Mouse (Mus musculus) embryonic facial prominence, embryonic 14.5 days (tissue): Measurements from ENCODE around the gene Dnaja3. TPM values are rescaled to one million over a fixed set of nuclear protein-coding genes. Genes with fewer than 3 reads are reported as not detected.

Experiments
- ATAC-seq: fragments of 200-750 bp; cut with Nextera tagmentation; 2 replicates; pipeline ENCODE4 v1.8.0; 2017; ENCODE audit warnings: low read depth, moderate number of reproducible peaks, moderate TSS enrichment
- DNase-seq: peaks from one replicate; pipeline ENCODE4 v3.0.0-alpha.2; 2015; ENCODE audit warnings: low spot score
- H3K27ac ChIP-seq: fragments of 300-500 bp; sonication (generic); replicated peaks from 2 replicates; pipeline ENCODE4 v1.5.1; 2014; ENCODE audit warnings: low read depth, mild to moderate bottlenecking, low read length, moderate library complexity
- H3K27me3 ChIP-seq: fragments of 300-500 bp; sonication (generic); replicated peaks from 2 replicates; pipeline ENCODE4 v1.6.1; 2014; ENCODE audit warnings: low read length; ENCODE audit not compliant: control insufficient read depth, insufficient read depth
- H3K36me3 ChIP-seq: fragments of 300-500 bp; sonication (generic); 2 replicates; pipeline ENCODE4 v1.6.1; 2014; ENCODE audit warnings: low read length, mixed read lengths; ENCODE audit not compliant: control insufficient read depth, insufficient read depth
- H3K4me1 ChIP-seq: fragments of 300-500 bp; sonication (generic); 2 replicates; pipeline ENCODE4 v1.6.1; 2014; ENCODE audit warnings: antibody characterized with exemption, low read length; ENCODE audit not compliant: control insufficient read depth, insufficient read depth
- H3K4me2 ChIP-seq: fragments of 300-500 bp; sonication (generic); 2 replicates; pipeline ENCODE4 v1.6.1; 2014; ENCODE audit warnings: low read depth, mild to moderate bottlenecking, low read length, moderate library complexity, mixed read lengths
- H3K4me3 ChIP-seq: fragments of 300-500 bp; sonication (generic); 2 replicates; pipeline ENCODE4 v1.5.1; 2014; ENCODE audit warnings: low read depth, mild to moderate bottlenecking, low read length
- H3K9ac ChIP-seq: fragments of 300-500 bp; sonication (generic); 2 replicates; pipeline ENCODE4 v1.6.1; 2014; ENCODE audit warnings: low read depth, mild to moderate bottlenecking, low read length, moderate library complexity, mixed read lengths
- H3K9me3 ChIP-seq: fragments of 300-500 bp; sonication (generic); 2 replicates; pipeline ENCODE4 v1.6.1; 2016; ENCODE audit warnings: low read length; ENCODE audit not compliant: control insufficient read depth
- WGBS: fragments of 180-500 bp; shearing (Covaris S2); extraction: QIAGEN DNeasy Blood & Tissue Kit; methylation state at CpG from one replicate; pipeline ENCODE4 v1.1.7; 2014; 5-methylcytosine and 5-hydroxymethylcytosine counted together
- polyA plus RNA-seq: library from polyadenylated mRNA; unstranded; fragments of >200 nt; fragmentation: Nextera tagmentation; extraction: Ambion mirVana; gene quantifications from 2 replicates; pipeline ENCODE4 v1.2.1, GENCODE M21; 2014

Dnaja3 gene
- polyA plus RNA-seq, 1 experiment from 2014 or later: 57.7 TPM

DNA sequence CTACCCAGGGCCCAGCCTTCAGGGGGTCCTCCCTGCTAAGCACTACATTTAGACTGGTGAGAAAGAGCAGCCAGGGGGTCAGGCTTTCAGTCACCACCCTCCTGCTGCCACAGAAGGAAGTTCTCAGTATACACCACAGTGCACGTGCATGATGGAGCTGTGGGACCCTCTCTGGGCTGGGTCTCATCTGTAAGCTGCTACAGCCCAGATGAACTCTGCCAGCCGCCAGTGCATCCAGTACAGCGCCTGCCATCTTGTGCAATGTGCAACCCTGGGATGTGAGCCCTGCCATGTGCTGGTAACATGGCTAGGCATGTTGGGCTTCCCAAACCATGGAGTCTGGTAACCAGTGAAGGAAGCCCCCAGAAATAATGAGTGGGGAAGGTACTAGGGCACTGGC lies 10.4 kb downstream of the Dnaja3 start:
- no peak for DNase-seq
- peak overlapping the region; percentile 87 for H3K27ac ChIP-seq
- no peaks in the 10 kb centered on the region for H3K27me3 ChIP-seq
- H3K4me3 ChIP-seq: no peak overlapping the region
- H3K9me3 ChIP-seq: no peaks in the 10 kb centered on the region
- H3K9ac ChIP-seq: no peak overlapping the region
- WGBS: 89% methylated on average over 3 of the region's 3 CpGs
- H3K4me1 ChIP-seq: peaks cover 56% of the 10 kb centered on the region
- no peak for ATAC-seq
- peaks cover 44% of the 10 kb centered on the region for H3K36me3 ChIP-seq
- H3K4me2 ChIP-seq: no peak overlapping the region

DNA sequence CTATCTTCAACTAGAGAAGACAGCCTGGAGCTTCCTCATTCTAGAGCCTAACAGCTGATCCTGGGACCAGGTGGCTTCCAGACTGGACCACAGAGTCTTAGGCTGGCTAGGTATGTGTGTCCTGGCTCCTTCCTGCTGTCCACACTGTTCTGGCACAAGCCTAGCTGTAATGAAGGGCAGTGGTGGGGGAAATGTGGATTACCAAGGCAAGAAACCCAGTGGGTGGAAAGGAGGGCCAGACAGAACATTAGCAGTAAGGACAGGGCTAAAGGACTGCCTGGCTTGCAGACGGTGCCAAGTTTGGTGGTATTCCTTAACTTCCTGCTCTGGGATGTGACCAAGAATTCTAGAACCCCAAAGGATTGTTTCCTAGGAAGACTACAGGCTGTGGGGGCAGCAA lies 11.3 kb downstream of the Dnaja3 start:
- H3K4me2 ChIP-seq: no peak overlapping the region
- WGBS: 64% methylated on average over 1 of the region's 1 CpGs
- peaks cover 42% of the 10 kb centered on the region for H3K36me3 ChIP-seq
- no peak for ATAC-seq
- no peak overlapping the region for H3K4me3 ChIP-seq
- no peak overlapping the region for H3K9ac ChIP-seq
- no peak for DNase-seq
- peaks cover 65% of the 10 kb centered on the region for H3K4me1 ChIP-seq
- no peaks in the 10 kb centered on the region for H3K27me3 ChIP-seq
- no peaks in the 10 kb centered on the region for H3K9me3 ChIP-seq
- peak overlapping the region; percentile 87 for H3K27ac ChIP-seq

DNA sequence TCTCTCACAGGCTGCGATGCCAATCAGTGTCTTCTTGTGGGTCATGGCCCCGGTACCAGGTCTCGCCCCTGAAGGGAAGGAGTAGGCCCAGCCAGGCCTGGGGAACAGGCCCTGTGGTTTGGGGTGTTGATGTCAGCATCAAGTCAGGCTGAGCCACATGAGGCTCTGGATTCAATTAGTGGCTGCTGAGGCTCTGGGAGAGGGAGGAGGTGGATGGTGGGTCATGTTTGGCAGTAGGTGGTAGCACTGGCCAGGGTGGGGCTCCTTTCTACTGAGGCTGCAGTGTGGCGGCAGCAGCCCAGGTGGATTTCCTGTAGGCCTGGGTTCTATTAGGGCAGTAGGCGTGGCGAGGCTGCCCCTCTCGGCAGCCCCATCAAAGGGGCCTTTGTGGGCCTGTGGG lies 11.8 kb downstream of the Dnaja3 start:
- H3K27me3 ChIP-seq: no peaks in the 10 kb centered on the region
- DNase-seq (peak; percentile 93), ATAC-seq (peak; percentile 80)
- no peaks in the 10 kb centered on the region for H3K9me3 ChIP-seq
- 0 out of 2 replicates have a peak overlapping the region, but pooled peaks have one; percentile 13 for H3K4me2 ChIP-seq
- H3K4me1 ChIP-seq: peaks cover 65% of the 10 kb centered on the region
- H3K27ac ChIP-seq: peak overlapping the region; percentile 87
- H3K4me3 ChIP-seq: no peak overlapping the region
- peaks cover 42% of the 10 kb centered on the region for H3K36me3 ChIP-seq
- no peak overlapping the region for H3K9ac ChIP-seq
- WGBS: 29% methylated on average over 7 of the region's 7 CpGs

DNA sequence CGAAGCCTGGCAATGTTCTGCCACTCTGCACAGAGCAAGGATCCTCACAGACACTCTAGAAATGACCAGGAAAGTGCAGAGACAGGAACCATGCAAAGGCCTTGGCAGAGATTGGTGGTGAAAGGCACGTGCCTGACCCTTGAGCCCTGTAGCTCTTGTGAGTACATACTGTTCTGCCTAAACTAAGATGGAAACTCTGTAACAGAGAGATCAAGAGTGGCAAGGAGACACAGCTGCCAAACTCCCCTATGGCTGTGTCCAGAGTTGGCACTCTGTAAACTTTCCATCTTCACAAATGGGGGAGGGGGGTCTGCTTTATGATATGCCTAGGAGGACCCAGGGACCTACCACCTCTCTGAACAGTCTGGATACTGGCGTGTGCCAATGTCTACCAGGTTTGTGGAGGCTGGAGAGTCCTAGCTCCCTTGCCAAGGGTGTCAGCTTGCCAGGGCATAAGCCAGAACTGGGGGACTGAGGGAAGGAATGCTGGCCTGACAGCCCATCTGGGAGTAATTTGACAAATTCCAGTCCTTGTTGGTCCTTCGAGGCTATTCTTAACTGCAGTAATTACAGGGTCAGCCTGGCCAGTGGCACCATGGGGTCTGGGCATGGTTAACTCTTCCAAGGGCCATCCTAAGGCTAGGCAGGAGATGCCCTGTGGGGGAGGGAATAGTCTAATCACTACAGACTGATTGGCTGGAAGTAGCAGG lies 13.1 kb downstream of the Dnaja3 start:
- Histone ChIP-seq H3K36me3 (peaks cover 42% of the 10 kb centered on the region), H3K9me3 (no peaks in the 10 kb centered on the region), H3K27ac (peak overlapping the region; percentile 87), H3K27me3 (no peaks in the 10 kb centered on the region), H3K4me2 (no peak overlapping the region), H3K9ac (no peak overlapping the region), H3K4me3 (no peak overlapping the region), H3K4me1 (peaks cover 58% of the 10 kb centered on the region)
- ATAC-seq (no peak), DNase-seq (peak; percentile 44)
- 48% methylated on average over 4 of the region's 4 CpGs for WGBS

DNA sequence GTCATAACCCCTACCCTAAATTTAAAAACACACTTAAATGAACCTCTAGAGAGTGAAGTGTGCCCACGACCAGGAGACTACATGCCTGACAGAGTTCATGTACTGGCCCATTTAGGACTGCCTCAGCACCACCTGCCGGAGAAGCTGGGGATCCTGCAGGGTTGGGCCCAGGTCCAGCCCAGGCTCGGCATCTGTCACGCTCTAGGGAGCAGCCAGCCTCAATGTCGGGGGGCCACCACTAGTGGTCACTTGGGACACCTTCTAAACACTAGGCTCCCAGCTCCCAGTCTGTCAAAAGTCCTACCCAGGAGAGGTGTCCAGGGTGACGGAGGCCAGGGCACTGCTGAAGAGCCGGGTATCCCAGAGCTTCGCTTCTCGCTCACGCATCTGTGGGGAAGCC lies 14.9 kb downstream of the Dnaja3 start:
- no peak overlapping the region for H3K27ac ChIP-seq

DNA sequence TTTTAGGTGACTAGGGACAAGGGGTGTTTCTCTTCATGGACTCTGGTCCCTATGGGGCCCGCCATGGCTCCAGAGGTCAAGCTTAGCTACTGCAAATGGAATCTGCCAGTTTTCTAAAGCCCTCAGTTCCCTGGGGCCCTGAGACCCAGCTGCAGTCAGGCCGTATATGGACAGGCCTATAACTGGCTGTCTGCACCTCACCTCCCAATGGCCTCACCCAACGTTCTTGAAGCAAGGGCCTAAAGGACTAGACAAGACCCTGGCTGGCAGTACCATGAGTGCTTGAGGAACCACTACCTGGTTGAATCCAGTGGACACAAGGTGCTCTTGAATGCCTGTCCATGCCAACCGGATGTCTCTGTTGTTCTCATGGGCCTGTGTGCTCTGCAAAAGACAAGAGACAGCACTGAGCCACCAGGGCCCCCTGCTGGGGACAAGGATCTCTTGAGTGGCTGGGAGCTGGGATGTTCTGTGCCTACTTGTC lies 15.5 kb downstream of the Dnaja3 start:
- Histone ChIP-seq H3K4me1 (peaks cover 65% of the 10 kb centered on the region), H3K9me3 (no peaks in the 10 kb centered on the region), H3K27me3 (no peaks in the 10 kb centered on the region), H3K27ac (peak overlapping the region; percentile 94; the same call in 1 of the 2 replicates), H3K4me3 (no peak overlapping the region), H3K4me2 (no peak overlapping the region), H3K36me3 (peaks cover 18% of the 10 kb centered on the region), H3K9ac (no peak overlapping the region)
- 65% methylated on average over 4 of the region's 4 CpGs for WGBS
- ATAC-seq (no peak), DNase-seq (no peak)

More for the DNA sequence above, 14.9 kb downstream of the Dnaja3 start:
- Histone ChIP-seq H3K4me1 (peaks cover 67% of the 10 kb centered on the region), H3K9ac (no peak overlapping the region), H3K4me2 (no peak overlapping the region), H3K27me3 (no peaks in the 10 kb centered on the region), H3K4me3 (no peak overlapping the region), H3K36me3 (peaks cover 24% of the 10 kb centered on the region), H3K9me3 (no peaks in the 10 kb centered on the region)
- DNase-seq (no peak), ATAC-seq (no peak)
- 69% methylated on average over 10 of the region's 10 CpGs for WGBS

DNA sequence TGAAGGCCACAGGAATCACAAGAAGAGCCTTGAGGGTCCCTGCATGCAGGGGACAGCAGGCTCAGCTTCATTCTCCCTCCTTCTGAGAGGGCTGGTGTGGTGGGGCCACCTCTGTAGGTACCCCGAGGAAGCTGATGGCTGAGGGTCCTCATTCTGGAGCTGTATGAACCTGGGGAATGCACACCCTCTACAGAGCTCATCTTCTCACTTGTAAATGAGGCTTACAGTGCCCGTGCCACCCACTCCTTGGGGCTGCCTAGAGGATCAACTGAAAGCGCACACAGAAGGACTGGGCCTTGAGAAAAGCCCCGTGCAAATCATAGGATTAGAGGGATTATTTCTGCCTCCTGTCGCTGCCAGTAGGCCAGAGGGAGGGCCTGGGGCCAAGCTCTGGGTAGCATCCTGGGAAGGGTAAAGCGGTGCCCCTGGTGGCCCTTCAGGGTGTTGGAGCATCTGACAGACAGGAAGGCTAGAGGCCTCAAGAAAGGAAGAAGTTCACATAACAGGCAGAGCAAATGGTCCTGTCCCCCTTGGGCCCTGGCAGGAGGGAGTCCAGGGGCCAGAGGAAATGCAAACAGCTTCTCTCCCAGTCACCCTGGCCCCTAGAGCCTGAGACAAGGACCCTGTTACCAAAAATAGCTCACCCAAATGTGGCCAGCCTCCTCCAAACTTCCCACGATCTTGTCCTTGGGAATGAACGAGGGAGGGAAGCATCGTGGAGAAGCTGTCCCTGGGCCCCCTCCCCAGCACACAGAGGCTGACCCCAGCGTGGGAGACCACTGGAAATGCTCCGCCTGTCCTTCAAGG lies 16.2 kb downstream of the Dnaja3 start:
- Histone ChIP-seq H3K4me1 (peaks cover 60% of the 10 kb centered on the region), H3K36me3 (peaks cover 13% of the 10 kb centered on the region; the same call in 1 of the 2 replicates), H3K9me3 (no peaks in the 10 kb centered on the region), H3K27ac (peak overlapping the region; percentile 94), H3K4me2 (no peak overlapping the region), H3K9ac (0 out of 2 replicates have a peak overlapping the region, but pooled peaks have one; percentile 21), H3K4me3 (no peak overlapping the region), H3K27me3 (no peaks in the 10 kb centered on the region)
- DNase-seq: peak; percentile 72
- ATAC-seq: peak; percentile 13; the same call in 1 of the 2 replicates
- 28% methylated on average over 11 of the region's 11 CpGs for WGBS

DNA sequence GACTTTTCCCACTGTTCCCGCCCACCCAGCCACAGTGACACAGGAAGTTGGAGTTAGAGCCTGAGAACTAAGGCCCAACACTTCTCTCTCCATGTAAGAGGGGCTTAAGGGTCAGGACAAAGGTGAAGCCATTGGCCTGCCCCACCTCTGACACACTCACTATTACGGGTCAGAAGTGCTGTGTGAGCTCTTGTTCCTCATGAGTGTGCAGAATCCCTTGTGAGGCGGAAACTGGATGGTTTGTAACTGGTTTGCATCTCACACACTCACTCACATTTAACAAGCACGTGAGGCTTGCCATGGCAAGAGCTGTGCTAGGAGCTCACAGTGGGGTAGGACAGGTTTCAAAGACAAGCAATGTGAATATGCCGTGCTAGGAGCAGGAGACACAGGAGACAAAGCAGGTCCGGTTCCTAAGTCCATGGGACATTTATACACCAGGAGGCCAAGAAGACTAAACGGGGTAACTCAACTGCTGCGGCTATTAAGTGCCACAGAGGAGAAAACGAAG lies 16.8 kb downstream of the Dnaja3 start:
- Histone ChIP-seq H3K9ac (no peak overlapping the region), H3K4me2 (no peak overlapping the region), H3K4me1 (peaks cover 54% of the 10 kb centered on the region), H3K4me3 (no peak overlapping the region), H3K27me3 (no peaks in the 10 kb centered on the region), H3K9me3 (no peaks in the 10 kb centered on the region), H3K36me3 (peaks cover 18% of the 10 kb centered on the region; the same call in 1 of the 2 replicates), H3K27ac (peak overlapping the region; percentile 94)
- no peak for DNase-seq
- 70% methylated on average over 9 of the region's 9 CpGs for WGBS
- ATAC-seq: no peak
